Mouse (Mus musculus): Measurements from ENCODE around the gene Fuk. TPM values are rescaled to one million over a fixed set of nuclear protein-coding genes. Genes with fewer than 3 reads are reported as not detected.

The Fuk gene
- polyA plus RNA-seq, 1 experiment from 2014 or later = 13.3 TPM

Other genes with a start within 250 kb of the Fuk start
- gene Mtss1l, start 181.0 kb downstream of the Fuk start, polyA plus RNA-seq (2015; fragmentation: Nextera tagmentation; extraction: Ambion mirVana) = 8.3 and 8.4 TPM in 2 replicates
- gene Il34, start 96.6 kb downstream of the Fuk start, polyA plus RNA-seq (2015; fragmentation: Nextera tagmentation; extraction: Ambion mirVana) = 1.8 and 2.0 TPM in 2 replicates
- 77.1 and 77.3 TPM in 2 replicates for gene Cog4, start 55.9 kb downstream of the Fuk start, polyA plus RNA-seq (2015; fragmentation: Nextera tagmentation; extraction: Ambion mirVana)
- gene Sf3b3, start 55.7 kb downstream of the Fuk start, polyA plus RNA-seq (2015; fragmentation: Nextera tagmentation; extraction: Ambion mirVana) = 161 and 167 TPM in 2 replicates
- gene St3gal2, start 17.4 kb upstream of the Fuk start, polyA plus RNA-seq (2015; fragmentation: Nextera tagmentation; extraction: Ambion mirVana) = 25.2 and 27.4 TPM in 2 replicates
- 14.5 and 15.5 TPM in 2 replicates for gene Ddx19a, start 95.3 kb upstream of the Fuk start, polyA plus RNA-seq (2015; fragmentation: Nextera tagmentation; extraction: Ambion mirVana)
- 5.8 and 6.0 TPM in 2 replicates for gene Ddx19b, start 129.3 kb upstream of the Fuk start, polyA plus RNA-seq (2015; fragmentation: Nextera tagmentation; extraction: Ambion mirVana)
- 60.8 and 61.4 TPM in 2 replicates for gene Aars, start 130.7 kb upstream of the Fuk start, polyA plus RNA-seq (2015; fragmentation: Nextera tagmentation; extraction: Ambion mirVana)
- 24.0 and 24.3 TPM in 2 replicates for gene Exosc6, start 153.9 kb upstream of the Fuk start, polyA plus RNA-seq (2015; fragmentation: Nextera tagmentation; extraction: Ambion mirVana)
- 71.2 and 75.0 TPM in 2 replicates for gene Clec18a, start 189.9 kb upstream of the Fuk start, polyA plus RNA-seq (2015; fragmentation: Nextera tagmentation; extraction: Ambion mirVana)
- 10.8 and 10.9 TPM in 2 replicates for gene Pdpr, start 192.1 kb upstream of the Fuk start, polyA plus RNA-seq (2015; fragmentation: Nextera tagmentation; extraction: Ambion mirVana)